Mouse (Mus musculus): Measurements from ENCODE around the gene Serpinb1c.

DNA sequence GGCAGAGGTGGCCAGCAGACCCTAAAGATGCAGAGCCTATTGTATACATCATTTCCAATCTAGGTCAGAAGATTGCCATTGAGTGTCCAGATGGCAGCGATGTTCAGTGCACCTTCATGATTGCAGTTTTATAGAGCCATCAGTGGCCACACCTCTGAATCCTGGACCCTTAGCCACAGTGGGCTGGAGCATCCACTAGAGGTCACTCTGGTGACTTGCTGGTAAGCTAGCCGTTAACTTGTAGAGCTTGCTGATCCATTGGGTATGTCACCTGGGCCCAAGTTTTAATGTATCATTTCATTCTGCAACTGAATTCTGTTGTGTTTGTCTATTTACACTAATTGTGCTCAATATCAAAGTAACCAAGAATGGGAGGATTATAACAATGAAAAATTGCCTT, 32.4 kb downstream of the Serpinb1c start:
- no peak for TF ChIP-seq GATA1 (IDR thresholded peaks at IDR 0.05; ENCODE audit: low read length)
- TF ChIP-seq TAL1 (IDR thresholded peaks at IDR 0.05; ENCODE audit: low read length) = no peak

Measured in erythroblast, embryonic 14.5 days (primary cell).